Mouse (Mus musculus): ENCODE measurements around the gene Tmem259.

- TF ChIP-seq GATA1 (IDR thresholded peaks at IDR 0.05; ENCODE audit: low read length) = no peak
- TF ChIP-seq TAL1 (IDR thresholded peaks at IDR 0.05; ENCODE audit: low read length) = no peak
Measured at GRCm38 (mm10) chr10:79996272-79997033, 12.3 kb upstream of the Tmem259 start, which contains the start of gene Abca7.
